Mouse (Mus musculus) kidney, adult 9 months (tissue): Measurements from ENCODE around the gene Fbxo47.

Experiments used
- DNase-seq: peaks from one replicate; pipeline ENCODE4 v3.0.0; 2022

Gene Fbxo47

DNA sequence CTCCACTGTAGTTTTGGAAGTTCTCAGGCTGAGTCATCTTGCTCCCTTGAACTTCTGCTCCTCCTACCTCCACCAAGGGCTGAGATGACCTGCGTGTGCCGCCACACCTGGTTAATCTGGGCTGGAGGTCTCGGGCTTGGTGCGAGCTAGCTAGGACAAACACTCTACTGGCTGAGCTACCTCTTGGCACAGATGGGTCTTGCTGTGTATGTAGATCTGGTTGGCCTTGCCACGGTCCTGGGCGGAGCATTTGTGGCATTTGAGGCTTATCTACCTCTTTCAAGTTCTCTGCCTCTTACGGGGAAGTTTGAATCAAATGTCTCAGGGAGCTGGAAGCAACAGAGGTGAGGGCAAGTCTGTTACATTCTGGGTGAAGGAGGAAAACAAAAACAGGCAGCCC, 73.6 kb downstream of the Fbxo47 start:
- DNase-seq = peak; percentile 70

DNA sequence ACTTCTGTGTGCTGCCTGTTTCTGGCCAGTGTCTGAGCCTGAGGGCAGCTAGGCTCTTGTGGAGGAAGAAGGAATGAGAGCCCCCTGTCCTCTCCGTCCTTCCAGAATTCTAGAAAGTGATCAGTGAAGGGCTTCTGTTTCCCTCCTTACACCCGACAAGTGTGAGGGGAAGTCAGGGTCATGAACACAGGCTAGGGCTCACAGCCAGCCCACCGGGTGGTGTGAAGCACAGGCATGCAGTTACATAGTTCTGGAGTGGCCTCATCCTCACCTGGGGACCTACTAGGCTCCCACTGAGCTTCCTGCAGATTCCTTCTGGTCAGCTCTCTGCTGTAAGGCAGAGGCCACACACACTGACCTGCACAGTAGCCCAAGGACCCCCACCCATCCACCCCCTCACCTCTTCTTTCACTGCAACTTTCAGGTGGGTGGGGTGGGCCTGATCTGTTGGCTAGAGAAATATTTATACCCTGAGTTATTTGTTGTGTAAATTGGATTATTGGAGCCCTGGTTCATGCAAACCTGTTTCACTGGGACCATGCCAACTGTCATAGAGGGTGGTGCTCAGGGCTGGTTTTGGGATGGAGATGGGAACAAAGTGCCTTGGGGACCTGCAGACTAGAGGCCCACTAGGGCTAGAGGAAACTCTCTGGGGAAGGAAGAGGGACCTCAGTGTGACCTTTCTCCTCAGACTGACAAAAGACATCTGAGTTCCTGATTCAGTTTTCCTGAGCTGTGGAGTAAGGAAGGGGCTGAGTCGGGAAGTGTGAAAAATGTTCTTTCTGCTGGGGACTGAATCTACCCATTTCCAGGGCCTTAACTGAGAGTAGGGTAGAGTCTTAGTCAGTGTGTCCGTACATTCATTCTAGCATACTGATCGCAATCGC, 74.5 kb downstream of the Fbxo47 start:
- peak; percentile 50 for DNase-seq

DNA sequence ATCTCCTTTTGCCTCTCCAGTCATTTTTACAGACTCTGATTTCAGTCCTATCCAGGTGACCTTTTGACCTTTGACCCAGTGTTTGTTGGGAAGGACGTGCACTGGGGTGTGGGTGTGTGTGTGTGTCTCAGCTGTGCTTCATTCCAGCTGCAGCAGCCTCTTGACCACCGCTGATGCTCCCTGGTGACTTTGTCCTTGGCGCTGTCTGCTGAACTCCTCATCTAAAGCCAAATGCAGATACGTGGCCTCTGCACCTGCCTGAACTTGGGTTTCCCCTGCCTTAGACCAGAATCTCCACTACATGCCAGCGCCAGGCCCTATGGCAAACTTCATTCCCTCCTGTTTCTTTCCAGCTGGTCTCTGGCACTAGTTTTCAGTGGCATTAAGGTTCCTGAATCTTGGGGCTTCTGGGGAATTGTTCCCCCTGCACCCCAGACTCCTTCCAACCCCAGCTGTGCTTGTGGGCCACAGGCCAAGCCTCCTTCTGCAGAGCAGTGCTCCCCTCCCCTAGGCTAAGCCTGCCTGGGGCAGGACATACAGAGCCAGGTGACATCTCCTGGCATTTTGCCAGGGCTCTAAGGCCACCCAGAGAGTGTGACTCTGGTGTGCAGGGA, 75.2 kb downstream of the Fbxo47 start:
- DNase-seq = peak; percentile 72

DNA sequence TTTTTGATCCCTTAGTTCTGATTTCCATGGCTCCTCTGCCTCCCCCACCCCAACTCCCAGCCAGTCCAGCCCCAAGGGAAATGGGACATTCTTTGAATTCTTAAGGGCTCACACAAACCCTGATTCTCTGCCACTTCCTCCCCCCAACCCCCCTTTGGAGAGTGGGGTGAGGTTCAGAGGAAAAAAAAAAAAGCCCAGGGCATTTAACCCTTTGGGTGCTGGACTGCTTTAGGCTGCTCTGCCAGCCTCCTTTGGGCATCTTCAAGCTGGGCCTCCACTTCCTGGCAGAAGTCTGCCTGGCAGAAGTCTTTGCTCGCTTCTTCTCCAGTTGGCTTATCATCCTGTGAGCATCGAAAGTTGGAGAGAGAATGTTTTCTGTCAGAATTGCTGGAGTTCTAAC, 75.9 kb downstream of the Fbxo47 start:
- DNase-seq = peak; percentile 74

DNA sequence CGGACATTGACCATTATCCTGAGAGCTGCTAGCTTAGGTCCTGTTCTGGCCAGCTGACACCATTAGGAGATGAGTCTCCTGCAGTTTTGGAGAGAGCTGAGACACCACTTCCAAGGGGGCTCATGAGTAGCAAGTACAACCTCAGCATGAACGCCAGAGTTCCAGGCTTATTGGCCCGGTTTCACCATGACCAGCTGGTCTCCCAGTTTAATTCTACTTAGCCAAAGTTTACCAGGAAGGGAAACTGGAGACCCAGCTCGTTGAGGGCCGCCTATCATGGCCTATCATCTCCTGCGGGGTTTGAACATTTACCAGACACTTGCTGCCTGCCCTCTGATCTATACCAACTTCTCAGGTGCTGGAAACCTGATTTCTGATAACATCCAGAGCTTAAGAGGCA, 76.3 kb downstream of the Fbxo47 start:
- DNase-seq = peak; percentile 40

DNA sequence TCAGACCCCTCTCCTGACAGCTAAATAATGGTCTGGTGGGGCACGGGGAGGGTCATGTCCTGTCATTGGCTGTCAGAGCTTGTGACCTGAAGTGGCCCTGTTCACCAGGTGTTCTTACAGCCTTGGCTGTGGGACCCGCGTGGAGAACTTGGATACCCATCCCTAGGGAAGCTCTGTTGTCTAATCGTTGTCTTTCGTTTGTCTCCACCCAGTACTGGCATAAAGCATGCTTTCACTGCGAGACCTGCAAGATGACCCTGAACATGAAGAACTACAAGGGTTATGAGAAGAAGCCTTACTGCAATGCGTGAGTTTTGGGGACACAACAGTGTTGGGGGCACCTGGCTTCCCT, 77.4 kb downstream of the Fbxo47 start:
- peak; percentile 18 for DNase-seq

DNA sequence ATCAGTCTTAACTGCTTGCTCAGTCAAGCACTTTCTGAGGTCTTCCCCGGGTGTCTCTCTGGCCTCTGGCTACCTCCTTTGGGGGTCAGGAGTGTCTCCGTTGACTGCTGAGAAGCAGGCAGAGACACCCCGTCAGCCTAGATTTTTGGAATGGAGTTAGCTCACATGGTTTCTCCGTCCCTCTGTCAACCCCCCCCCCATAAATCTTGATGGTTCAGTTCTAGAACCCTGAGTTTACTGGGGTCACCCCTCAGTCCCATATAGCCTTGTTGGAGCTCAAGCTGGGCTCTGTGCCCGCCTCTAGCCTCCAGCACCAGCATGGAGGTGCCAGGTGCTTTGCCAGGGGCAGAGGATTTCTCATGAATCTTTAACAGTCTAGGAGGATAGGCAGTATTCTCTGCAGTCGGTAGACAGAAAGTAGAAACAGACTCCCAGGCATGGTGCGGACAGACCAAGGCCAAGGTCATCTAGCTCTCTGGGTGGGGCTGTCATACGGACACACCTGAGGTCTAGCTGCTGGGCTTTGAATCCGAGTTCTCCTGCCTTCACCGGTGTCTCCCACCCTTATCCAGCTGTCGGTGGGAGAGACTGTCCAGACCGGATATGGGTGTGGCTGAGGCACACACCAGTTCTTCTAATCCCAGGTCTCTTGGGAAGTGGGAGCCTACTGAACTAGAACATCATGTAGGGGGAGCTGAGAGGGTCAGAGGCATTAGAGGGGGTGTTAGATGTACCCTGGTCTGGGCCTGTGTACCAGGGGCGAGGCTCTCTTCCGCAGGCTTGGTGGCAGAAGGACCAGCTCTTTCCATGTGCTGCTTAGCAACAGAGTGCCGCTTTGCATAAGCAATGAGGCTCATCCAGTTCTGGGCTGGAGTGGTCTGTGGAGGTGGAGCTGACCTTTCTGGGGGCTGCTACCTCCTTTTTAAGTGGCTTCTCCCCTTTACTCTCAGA, 78.0 kb downstream of the Fbxo47 start:
- DNase-seq = peak; percentile 52

DNA sequence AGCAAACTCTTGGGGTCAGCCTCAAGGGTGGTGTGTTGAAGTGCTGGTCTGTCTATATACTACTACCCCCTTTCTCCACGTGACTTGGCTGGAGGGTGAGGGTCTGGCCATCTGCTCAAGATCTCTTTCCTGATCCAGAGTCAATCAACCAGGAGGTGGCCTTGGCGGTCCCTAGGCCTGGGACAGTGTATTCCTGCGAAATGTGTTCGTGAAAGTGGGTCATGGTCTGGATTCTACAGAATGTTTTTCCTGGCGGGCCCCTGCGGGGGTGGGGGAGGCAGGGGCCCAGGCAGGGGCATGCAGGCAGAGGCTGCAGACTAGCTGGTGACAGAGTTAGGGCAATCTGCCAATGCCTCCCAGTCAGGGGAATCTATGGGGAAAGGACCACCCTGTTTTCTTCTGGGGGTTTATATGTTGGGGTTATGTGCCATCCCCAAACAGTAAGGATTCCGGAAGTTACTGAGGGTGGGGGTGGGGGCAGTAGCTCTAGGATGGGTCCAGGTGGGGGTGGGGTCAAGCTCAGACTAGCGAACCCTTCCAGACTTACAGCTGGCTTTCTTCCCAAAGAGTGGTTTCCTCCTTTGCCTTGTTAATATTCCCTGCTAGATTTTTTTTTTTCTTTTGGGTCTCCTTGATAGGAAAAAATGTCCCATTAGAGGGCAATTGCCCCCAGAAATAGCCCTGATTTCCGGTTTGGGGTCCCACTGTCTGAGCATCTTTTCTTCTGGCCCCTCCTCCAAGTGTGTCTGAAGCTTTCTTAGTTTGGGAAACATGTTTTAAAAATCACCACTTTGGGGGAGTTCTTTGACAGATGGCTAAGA, 78.9 kb downstream of the Fbxo47 start:
- no peak for DNase-seq

DNA sequence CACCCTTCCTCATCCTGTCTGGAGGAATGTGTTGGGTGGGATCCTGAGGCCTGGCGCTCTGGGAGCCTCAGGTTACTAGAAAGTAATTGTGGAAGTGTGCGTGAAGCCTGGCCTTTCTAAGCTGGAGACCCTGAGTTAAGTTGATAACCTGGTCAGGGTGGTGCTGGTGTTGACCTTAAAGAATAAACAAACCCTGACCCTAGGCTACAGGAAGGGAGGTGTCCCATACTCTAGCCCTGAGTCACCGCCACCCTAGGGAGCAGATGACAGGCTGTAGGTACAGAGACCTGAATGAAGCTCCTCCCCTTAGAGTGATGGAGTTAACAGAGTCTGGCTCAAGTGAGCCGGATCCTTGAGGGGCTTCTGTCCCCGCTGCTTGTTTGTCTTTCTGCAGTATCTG, 80.1 kb downstream of the Fbxo47 start:
- DNase-seq = no peak
